Mouse (Mus musculus): Measurements from ENCODE around the gene Plxna3. TPM values are rescaled to one million over a fixed set of nuclear protein-coding genes. Genes with fewer than 3 reads are reported as not detected.

Gene Plxna3
- 8.1 TPM for total RNA-seq (2023)

GRCm38 (mm10) chrX:74328725-74329161, at the start of gene Plxna3:
Gene Plxna3 (plus strand): TSS chrX:74329066.

DNA sequence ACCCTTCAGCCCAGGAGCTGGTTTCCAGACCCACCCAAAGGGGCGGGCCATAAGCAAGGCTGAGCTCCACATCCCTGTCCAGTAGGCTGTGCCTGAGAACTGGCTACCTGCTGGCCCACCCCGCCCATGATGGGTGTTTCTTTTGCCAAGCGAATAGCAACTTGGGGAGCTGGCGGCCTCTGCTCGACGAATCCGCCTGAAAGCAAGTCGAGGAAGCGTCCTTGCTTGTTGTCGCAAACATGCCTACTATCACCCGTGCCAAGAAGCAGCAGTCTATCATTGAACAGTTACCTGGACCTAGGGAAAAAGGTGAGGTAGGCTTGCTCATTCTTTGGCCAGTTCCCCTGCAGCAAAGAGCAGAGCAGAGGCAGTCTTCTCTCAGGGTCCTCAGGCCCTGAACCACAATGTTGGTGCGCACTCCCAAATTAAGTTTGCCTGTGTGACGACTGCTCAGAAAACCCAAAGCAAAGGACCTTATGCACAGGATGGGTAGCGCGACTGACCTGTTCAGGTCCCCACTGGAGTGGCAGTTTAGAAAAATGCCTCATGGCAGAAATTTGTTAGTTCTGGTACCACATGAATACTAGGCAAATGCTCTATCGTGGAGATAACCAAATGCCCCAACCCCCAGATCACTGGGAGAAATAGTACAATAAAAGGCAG, 47.0 kb upstream of the Plxna3 start, which contains the start of the genes Taz and Dnase1l1:
TSS of gene Taz (plus strand) at position 181 of the 663 bp plus-strand sequence.
TSS of gene Dnase1l1 (minus strand) at position 606 of the 663 bp plus-strand sequence.

DNA sequence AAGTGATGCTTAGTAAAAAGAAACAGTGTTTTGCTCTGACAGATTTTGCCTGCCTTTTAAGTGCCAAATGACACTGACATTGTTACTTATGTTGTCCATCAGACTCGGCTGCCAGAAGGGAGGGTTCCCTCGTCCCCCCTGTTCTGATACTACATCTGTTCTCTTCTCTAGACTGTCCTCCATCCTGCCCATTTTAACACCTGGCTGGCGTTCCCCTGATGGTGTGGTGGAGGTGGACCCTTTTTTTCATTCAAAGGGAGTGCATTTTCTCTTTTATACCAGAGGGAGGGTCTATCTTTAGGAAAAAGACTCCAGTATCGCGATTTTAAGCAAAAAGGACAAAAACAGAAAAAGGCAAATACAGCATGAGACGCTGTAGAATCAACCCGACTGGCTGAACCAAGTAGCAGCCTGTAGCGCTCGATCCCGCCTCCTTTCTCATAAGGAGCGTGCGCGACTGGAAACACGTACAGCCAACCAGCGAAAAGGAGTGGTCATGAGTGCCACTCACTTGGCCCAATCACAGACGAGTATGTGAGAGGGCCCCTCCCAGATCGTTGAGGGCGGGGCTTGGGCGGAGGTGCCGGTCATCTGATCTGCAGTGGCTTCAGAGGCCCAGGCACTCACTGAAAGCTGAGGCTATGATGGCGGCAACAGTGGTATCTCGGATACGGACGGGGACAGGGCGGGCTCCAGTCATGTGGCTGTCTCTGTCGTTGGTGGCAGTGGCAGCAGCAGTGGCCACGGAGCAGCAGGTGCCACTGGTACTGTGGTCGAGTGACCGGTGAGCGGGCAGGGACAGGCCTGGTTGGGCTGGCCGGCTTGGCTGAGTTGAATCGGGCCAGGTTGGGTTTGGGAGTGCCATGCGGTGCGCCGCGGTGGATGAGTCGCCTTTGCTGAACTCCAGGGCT, 32.1 kb upstream of the Plxna3 start, which contains the start of gene Atp6ap1:
TSS of gene Atp6ap1 (plus strand) at position 560 of the 911 bp plus-strand sequence.

GRCm38 (mm10) chrX:74304867-74305700, 23.8 kb upstream of the Plxna3 start, which contains the start of gene Gdi1:
Gene Gdi1 (plus strand): TSS chrX:74304998.

GRCm38 (mm10) chrX:74312540-74313464, 16.1 kb upstream of the Plxna3 start, which contains the start of gene Fam50a:
Gene Fam50a (plus strand): TSS chrX:74313033.

GRCm38 (mm10) chrX:74353467-74353770, 24.6 kb downstream of the Plxna3 start, which contains the start of gene Lage3:
Gene Lage3 (minus strand): TSS chrX:74353618.

DNA sequence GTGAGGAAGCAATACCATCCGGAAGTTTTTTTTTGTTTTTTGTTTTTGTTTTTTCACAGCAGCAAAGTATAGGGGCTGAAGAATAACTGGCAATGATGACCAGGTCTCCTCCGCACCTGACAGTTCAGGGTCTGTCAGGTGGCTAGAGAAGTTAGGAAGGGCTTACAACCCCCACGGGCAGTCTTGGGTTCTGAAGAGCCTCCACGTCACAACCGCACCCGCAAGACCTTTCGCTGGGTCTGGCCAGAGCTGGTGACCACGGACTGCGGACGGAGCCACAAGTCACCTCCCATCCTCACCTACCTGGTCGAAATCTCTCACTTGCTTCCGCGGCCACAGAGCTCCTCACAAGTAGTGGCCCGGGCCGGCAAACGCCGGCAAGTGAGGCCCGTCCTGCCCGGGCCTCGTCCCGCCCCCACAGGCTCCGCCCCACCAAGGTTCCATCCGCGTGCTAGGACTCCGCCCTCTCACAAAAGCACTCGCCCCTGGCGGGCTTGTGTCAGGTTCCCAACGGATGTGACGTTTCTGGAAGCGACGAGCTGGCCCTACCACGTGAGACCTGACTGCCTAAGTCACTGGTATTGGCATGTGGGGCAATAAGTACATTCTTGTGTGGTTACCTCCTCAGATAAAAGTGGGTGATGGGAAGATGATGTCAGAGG, 44.2 kb downstream of the Plxna3 start, which contains the start of the genes Ubl4a and Slc10a3:
TSS of gene Ubl4a (minus strand) at position 331 of the 662 bp plus-strand sequence.
TSS of gene Slc10a3 (minus strand) at position 462 of the 662 bp plus-strand sequence.

DNA sequence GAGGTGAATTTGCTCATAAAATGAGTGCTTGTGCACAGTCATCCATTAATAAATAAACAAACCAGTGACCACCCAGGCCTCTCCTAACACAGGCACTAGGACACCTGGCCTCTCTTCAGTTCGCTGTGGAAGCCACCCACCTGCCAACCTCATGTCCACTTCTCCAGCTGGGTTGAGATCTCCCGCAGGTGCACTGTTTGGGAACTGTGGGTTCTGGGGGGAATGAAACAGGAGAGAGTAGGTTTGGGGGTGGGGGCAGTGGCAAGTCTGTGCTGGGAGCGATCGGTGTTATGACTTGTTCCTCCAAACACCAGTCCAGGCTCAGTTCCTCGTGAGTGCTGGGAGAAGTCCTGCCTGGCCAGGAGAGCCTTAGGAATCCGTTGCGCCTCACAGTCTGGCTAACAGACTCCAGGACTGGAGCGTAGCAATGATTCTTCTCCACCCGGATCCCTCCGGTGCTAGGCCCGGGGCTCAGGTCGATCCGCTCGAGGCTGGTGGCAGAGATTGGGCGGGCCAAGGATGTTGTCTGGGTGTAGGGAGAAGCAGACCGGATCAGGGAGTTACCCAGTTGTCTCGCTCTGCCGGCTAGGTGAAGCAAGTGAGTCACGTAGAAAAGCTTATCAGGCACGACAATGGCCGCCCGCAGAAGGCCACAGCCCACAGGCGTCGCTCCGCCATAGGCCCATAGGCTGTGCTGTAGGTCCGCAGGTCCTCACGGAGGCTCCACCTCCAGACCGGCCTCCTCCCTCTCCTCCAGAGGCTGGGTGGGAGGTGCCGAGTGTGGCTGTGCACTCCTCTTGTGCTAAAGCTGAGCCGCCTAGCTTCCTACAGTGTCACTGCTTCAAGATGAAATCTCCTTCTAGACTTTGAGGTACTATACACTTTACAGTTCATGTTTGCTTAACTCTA, 63.9 kb downstream of the Plxna3 start, which contains the start of the genes Fam3a and Ikbkg:
TSS of gene Fam3a (minus strand) at position 738 of the 909 bp plus-strand sequence.
TSS of gene Ikbkg (plus strand) at position 756 of the 909 bp plus-strand sequence.

Other genes starting within 250 kb of the Plxna3 start
- not detected for gene Opn1mw, start 201.6 kb upstream of the Plxna3 start, total RNA-seq (2023)
- 49.3 TPM for gene Mecp2, start 193.7 kb upstream of the Plxna3 start, total RNA-seq (2023)
- not detected for gene Tex28, start 161.2 kb upstream of the Plxna3 start, total RNA-seq (2023)
- not detected for gene Tktl1, start 151.8 kb upstream of the Plxna3 start, total RNA-seq (2023)
- 638 TPM for gene Flna, start 79.2 kb upstream of the Plxna3 start, total RNA-seq (2023)
- 81.9 TPM for gene Emd, start 74.4 kb upstream of the Plxna3 start, total RNA-seq (2023)
- gene Rpl10, start 58.3 kb upstream of the Plxna3 start, total RNA-seq (2023) = 757 TPM
- 59.6 TPM for gene Taz, start 47.2 kb upstream of the Plxna3 start, total RNA-seq (2023)
- gene Dnase1l1, start 46.7 kb upstream of the Plxna3 start, total RNA-seq (2023) = 10.6 TPM
- gene Atp6ap1, start 32.0 kb upstream of the Plxna3 start, total RNA-seq (2023) = 111 TPM
- gene Gdi1, start 24.1 kb upstream of the Plxna3 start, total RNA-seq (2023) = 179 TPM
- gene Fam50a, start 16.0 kb upstream of the Plxna3 start, total RNA-seq (2023) = 69.5 TPM
- 12.4 TPM for gene Lage3, start 24.6 kb downstream of the Plxna3 start, total RNA-seq (2023)
- gene Ubl4a, start 44.2 kb downstream of the Plxna3 start, total RNA-seq (2023) = 25.0 TPM
- gene Slc10a3, start 44.3 kb downstream of the Plxna3 start, total RNA-seq (2023) = 15.4 TPM
- 16.0 TPM for gene Fam3a, start 64.2 kb downstream of the Plxna3 start, total RNA-seq (2023)
- 59.5 TPM for gene Ikbkg, start 64.2 kb downstream of the Plxna3 start, total RNA-seq (2023)
- gene G6pdx, start 100.1 kb downstream of the Plxna3 start, total RNA-seq (2023) = 21.2 TPM
- not detected for gene Gm6880, start 152.3 kb downstream of the Plxna3 start, total RNA-seq (2023)
- gene Olfr1326-ps1, start 245.8 kb downstream of the Plxna3 start, total RNA-seq (2023) = not detected